Mouse (Mus musculus): Measurements from ENCODE around the gene Tmub2. TPM values are rescaled to one million over a fixed set of nuclear protein-coding genes. Genes with fewer than 3 reads are reported as not detected.
A peak's percentile ranks its signal among the peaks of the same experiment; 100 is the strongest.

The Tmub2 gene
- polyA plus RNA-seq, 1 experiment from 2014 or later = 83.3 TPM

DNA sequence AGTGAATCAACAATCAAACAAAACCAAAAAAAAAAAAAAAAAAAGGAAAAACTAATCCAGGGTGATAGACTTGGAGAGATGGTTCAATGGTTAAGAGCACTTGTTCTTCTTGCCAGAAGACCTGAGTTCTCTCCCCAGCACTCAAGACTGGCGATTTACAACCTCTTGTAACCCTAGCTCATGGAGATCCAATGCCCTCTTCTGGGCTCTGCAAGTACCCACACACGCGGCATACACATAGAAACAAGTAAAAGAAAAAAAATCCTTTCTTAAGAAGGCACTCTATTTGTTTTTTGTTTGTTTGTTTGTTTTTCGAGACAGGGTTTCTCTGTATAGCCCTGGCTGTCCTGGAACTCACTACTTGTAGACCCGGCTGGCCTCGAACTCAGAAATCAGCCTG is 809 bp upstream of the Tmub2 start:
- Histone ChIP-seq H3K9me3 (no peaks in the 10 kb centered on the region), H3K27ac (replicated peaks) (peak overlapping the region; percentile 90), H3K4me2 (peak overlapping the region; percentile 81), H3K27me3 (no peaks in the 10 kb centered on the region), H3K4me3 (peak overlapping the region; percentile 88), H3K4me1 (replicated peaks) (peaks cover 24% of the 10 kb centered on the region), H3K9ac (no peak overlapping the region), H3K36me3 (0 out of 2 replicates have a peak, but pooled peaks cover 6% of the 10 kb centered on the region)
- ATAC-seq (ENCODE audit: low FRiP score, low read depth) = no peak
- WGBS = 83% methylated on average over 6 of the region's 6 CpGs

DNA sequence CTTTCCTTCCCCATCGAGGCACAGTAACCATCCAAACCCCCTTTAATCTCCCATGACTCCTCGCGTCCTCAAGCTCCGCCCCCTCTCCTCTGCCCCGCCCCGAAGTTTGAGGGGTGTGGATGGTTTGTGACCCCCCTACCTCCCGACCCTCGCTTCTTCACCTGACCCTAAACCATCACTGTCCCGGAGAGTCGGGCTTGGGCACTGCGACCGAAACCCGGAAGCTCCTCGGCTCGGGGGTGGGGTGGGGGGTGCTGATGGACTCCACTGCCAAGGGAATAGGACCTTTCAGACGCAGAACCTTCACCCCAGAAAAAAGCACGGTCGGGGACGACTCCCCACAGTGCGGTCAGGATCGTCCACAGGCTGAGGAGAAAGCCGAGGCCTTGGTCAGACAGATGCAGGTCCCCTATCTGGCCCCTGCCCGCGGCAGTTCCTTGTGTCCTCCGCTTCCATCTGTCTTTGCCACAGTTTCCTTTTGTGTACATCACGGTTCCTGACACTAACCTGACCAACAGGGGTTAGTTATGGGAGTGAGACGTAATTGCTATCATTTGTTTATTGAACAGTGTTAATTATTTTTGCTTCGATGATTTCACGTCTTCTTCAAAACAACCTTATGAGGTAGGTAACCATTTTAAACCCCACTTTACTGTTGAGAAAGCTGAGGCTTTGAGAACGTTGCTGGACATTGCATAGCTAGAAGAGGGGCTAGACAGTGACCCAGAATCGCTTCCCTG is 534 bp downstream of the Tmub2 start:
- H3K4me3 ChIP-seq = peak overlapping the region; percentile 88
- peak overlapping the region; percentile 83 for H3K9ac ChIP-seq
- peak overlapping the region; percentile 90 for H3K27ac ChIP-seq (replicated peaks)
- peak overlapping the region; percentile 81 for H3K4me2 ChIP-seq
- no peaks in the 10 kb centered on the region for H3K27me3 ChIP-seq
- peaks cover 26% of the 10 kb centered on the region for H3K4me1 ChIP-seq (replicated peaks)
- H3K36me3 ChIP-seq = 0 out of 2 replicates have a peak, but pooled peaks cover 7% of the 10 kb centered on the region
- no peaks in the 10 kb centered on the region for H3K9me3 ChIP-seq
- WGBS = 6% methylated on average over 31 of the region's 31 CpGs
- peak; percentile 74 for ATAC-seq (ENCODE audit: low FRiP score, low read depth)

DNA sequence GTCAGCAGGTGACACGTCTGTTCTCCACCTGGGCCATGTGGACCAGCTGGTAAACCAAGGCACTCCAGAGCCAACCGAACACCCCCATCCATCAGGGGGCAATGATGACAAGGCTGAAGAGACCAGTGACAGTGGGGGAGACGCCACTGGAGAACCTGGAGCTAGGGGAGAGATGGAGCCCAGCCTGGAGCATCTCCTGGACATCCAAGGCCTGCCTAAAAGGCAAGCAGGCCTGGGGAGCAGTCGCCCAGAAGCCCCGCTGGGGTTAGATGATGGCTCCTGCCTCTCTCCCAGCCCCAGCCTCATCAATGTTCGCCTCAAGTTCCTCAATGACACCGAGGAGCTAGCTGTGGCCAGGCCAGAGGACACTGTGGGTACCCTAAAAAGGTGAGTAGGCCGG is 2.8 kb downstream of the Tmub2 start:
- no peak overlapping the region for H3K4me3 ChIP-seq
- no peak overlapping the region for H3K27ac ChIP-seq (replicated peaks)
- H3K36me3 ChIP-seq = peaks cover 29% of the 10 kb centered on the region
- 84% methylated on average over 8 of the region's 8 CpGs for WGBS
- ATAC-seq (ENCODE audit: low FRiP score, low read depth) = no peak
- H3K27me3 ChIP-seq = no peaks in the 10 kb centered on the region
- H3K4me1 ChIP-seq (replicated peaks) = peaks cover 26% of the 10 kb centered on the region
- H3K9me3 ChIP-seq = no peaks in the 10 kb centered on the region
- H3K9ac ChIP-seq = no peak overlapping the region
- no peak overlapping the region for H3K4me2 ChIP-seq

DNA sequence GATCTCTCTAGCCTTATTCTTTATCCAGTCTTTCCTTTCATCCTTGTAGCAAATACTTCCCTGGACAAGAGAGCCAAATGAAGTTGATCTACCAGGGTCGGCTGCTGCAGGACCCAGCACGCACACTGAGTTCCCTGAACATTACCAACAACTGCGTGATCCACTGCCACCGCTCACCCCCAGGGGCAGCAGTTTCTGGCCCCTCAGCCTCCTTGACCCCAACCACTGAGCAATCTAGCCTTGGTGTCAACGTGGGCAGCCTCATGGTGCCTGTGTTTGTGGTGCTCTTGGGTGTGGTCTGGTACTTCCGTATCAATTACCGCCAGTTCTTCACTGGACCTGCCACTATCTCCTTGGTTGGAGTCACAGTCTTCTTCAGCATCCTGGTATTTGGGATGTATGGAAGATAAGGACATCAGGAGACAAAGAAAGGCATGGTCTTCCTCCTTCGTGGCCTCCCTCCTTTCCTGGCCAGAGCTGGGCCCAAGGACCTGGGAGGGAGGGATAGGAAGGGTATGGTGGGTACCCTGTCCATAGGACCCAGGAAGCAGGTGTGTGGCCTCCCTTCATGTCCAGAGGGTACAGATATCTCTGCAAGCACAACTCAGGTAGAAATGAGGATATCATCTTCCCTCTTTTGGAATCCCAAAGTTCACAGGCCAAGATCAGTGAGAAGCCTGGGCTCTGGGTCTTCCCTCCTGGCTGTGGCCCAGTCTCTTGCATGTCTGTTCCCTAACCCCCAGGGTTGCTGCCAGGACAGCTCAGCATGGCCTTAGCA is 3.5 kb downstream of the Tmub2 start:
- 82% methylated on average over 8 of the region's 8 CpGs for WGBS
- Histone ChIP-seq H3K9ac (no peak overlapping the region), H3K27ac (replicated peaks) (no peak overlapping the region), H3K27me3 (no peaks in the 10 kb centered on the region), H3K9me3 (no peaks in the 10 kb centered on the region), H3K4me2 (no peak overlapping the region), H3K4me1 (replicated peaks) (peaks cover 26% of the 10 kb centered on the region), H3K36me3 (peaks cover 36% of the 10 kb centered on the region), H3K4me3 (no peak overlapping the region)
- no peak for ATAC-seq (ENCODE audit: low FRiP score, low read depth)

DNA sequence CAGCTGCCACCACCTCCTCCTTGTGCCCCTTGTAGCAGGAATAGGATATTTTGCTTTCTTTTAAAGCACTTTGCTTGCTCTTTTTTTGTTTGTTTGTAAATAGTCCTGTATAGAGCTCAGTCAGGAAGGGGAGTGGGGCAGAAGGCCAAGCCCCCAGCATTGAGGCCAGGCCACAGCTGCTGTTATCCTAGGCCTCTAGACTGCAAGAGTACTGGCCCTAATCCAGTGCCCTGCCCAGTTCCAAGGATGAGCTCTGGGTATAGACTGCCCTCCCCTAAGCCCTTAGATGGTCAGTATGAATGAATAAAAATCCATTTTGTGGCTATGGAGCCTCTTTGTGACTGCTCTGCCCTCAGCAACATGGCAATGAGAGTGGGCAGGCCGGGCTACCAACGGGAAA is 4.2 kb downstream of the Tmub2 start:
- no peak overlapping the region for H3K9ac ChIP-seq
- H3K36me3 ChIP-seq = peaks cover 40% of the 10 kb centered on the region
- 81% methylated on average over 2 of the region's 2 CpGs for WGBS

DNA sequence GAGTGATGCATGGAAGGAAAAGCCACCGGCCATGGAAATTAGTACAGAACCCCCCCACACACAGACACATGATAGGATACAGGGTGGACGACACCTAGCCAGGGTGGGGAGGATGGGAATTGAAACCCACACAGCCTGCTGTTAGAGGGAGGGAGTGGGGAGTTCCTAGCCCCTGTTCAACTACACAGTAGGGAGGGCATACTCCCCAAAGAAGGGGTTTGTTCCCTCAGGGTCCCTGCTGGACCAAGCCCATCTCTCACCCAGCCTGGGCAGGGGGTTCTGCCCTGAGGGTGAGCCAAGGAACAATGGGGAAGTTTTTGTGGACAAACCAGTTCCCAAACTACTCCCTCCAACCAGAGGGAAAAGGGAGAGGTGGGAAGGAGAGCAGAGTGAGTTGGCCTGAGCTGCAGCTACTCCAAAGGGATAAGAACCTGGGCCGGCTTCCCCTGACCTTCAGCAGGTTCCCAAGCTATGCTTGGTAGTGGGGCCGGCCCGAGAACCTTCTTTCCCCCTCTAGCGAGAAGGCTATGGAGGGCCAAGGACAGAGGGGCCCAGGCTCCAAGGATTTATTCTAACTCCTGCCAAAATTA is 4.9 kb downstream of the Tmub2 start:
- Histone ChIP-seq H3K9me3 (no peaks in the 10 kb centered on the region), H3K9ac (no peak overlapping the region), H3K36me3 (peaks cover 40% of the 10 kb centered on the region), H3K27ac (replicated peaks) (no peak overlapping the region), H3K4me1 (replicated peaks) (peaks cover 33% of the 10 kb centered on the region), H3K27me3 (no peaks in the 10 kb centered on the region), H3K4me2 (no peak overlapping the region), H3K4me3 (no peak overlapping the region)
- 62% methylated on average over 6 of the region's 6 CpGs for WGBS
- no peak for ATAC-seq (ENCODE audit: low FRiP score, low read depth)

More for the DNA sequence above, 4.2 kb downstream of the Tmub2 start:
- Histone ChIP-seq H3K4me1 (replicated peaks) (peaks cover 26% of the 10 kb centered on the region), H3K27me3 (no peaks in the 10 kb centered on the region), H3K9me3 (no peaks in the 10 kb centered on the region), H3K27ac (replicated peaks) (no peak overlapping the region), H3K4me2 (no peak overlapping the region), H3K4me3 (no peak overlapping the region)
- no peak for ATAC-seq (ENCODE audit: low FRiP score, low read depth)

DNA sequence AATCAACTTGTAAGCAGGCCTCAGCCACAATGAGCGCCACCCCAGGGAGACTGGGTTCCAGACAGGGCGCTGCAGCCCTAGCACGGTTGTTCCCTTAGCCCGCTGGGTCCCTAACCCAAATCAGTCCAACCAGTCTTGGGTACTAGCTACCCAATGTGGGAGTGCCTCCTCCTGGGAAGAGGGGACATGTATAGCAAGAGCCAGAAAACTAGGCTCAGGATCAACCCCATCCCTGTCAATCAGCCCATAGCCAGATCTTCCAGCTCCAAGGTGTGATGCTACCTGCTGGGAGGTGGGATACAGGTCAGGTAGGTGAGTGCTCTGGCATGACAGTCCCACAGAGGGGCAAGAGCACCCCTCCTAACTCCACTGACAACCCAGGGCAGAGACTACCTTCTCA is 5.4 kb downstream of the Tmub2 start:
- no peak for ATAC-seq (ENCODE audit: low FRiP score, low read depth)
- no peaks in the 10 kb centered on the region for H3K27me3 ChIP-seq
- H3K9me3 ChIP-seq = no peaks in the 10 kb centered on the region
- peaks cover 40% of the 10 kb centered on the region for H3K36me3 ChIP-seq
- no peak overlapping the region for H3K4me2 ChIP-seq
- 82% methylated on average over 4 of the region's 4 CpGs for WGBS
- H3K4me3 ChIP-seq = no peak overlapping the region
- no peak overlapping the region for H3K9ac ChIP-seq
- H3K27ac ChIP-seq (replicated peaks) = no peak overlapping the region
- H3K4me1 ChIP-seq (replicated peaks) = peaks cover 39% of the 10 kb centered on the region

DNA sequence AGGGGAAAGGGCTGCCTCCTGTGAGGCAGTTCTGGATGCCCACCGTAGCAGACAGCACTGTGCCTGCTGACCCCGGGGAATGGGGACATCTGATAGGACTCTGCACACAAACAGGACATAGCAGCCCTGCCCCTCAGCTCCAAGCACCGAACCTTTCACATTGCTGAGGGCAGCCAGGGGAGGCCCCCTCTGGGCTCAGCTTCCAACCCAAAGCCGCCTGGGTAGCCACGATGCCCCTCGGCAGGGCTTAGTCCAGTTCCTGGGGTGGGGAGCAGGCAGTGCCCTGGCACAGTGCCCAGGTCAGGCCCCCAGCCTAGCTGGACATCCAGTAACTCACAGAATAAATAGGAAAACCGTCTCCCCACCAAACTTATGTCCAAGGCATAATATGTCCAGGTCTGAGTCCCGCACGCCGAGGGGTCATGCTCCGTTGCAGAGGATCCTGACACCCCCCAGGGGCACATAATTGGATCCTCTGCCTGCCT is 6.4 kb downstream of the Tmub2 start:
- Histone ChIP-seq H3K9ac (no peak overlapping the region), H3K9me3 (no peaks in the 10 kb centered on the region), H3K36me3 (peaks cover 40% of the 10 kb centered on the region), H3K27me3 (no peaks in the 10 kb centered on the region), H3K4me1 (replicated peaks) (peaks cover 36% of the 10 kb centered on the region), H3K4me3 (no peak overlapping the region), H3K27ac (replicated peaks) (no peak overlapping the region), H3K4me2 (no peak overlapping the region)
- WGBS = 86% methylated on average over 11 of the region's 11 CpGs
- no peak for ATAC-seq (ENCODE audit: low FRiP score, low read depth)

DNA sequence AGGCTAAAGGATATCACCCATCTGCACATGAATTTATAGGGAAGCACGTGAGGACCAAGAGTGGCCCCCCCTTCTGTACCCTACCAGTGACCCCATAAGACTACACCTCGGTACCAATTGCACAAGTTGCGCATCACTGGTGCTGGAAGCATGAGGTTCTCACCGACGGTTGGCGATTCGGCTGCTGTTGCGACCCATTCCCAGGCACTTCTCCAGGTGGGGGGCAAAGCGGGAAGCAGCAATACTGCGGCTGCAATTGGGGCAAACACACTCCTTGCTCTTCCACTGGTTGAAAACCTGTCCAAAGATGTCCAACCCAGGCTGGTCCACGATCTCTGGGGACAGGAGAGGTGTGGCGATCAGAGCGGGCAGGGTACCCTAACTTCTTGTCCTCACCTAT is 9.2 kb downstream of the Tmub2 start:
- no peak overlapping the region for H3K27ac ChIP-seq (replicated peaks)
- no peak for ATAC-seq (ENCODE audit: low FRiP score, low read depth)
- no peaks in the 10 kb centered on the region for H3K9me3 ChIP-seq
- 96% methylated on average over 13 of the region's 13 CpGs for WGBS
- H3K36me3 ChIP-seq = peaks cover 34% of the 10 kb centered on the region
- 0 out of 2 replicates have a peak overlapping the region, but pooled peaks have one; percentile 93 for H3K4me2 ChIP-seq
- H3K27me3 ChIP-seq = no peaks in the 10 kb centered on the region
- 0 out of 2 replicates have a peak overlapping the region, but pooled peaks have one; percentile 90 for H3K9ac ChIP-seq
- H3K4me1 ChIP-seq (replicated peaks) = peaks cover 27% of the 10 kb centered on the region
- no peak overlapping the region for H3K4me3 ChIP-seq

DNA sequence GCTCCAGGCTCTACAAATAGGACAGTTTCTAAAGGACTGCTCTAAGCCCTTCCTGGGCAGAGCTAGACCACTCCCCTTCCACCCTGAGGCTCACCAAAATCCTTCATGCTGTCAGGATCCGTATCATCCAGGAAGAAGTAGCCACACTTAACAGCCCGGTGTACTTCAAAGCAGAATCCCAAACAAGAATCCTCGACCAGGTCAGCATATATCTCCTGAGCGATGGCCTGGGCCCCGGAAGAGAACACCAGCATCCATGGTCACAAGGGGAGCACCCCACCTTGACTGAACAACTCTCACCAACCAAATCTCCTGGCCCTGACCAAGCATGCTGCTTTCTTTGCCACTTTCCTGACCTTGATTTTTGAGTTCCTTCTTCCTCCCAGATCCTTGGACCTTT is 9.7 kb downstream of the Tmub2 start:
- ATAC-seq (ENCODE audit: low FRiP score, low read depth) = no peak
- 78% methylated on average over 5 of the region's 5 CpGs for WGBS
- Histone ChIP-seq H3K27me3 (no peaks in the 10 kb centered on the region), H3K27ac (replicated peaks) (peak overlapping the region; percentile 99), H3K4me3 (peak overlapping the region; percentile 89; the same call in 1 of the 2 replicates), H3K9me3 (no peaks in the 10 kb centered on the region), H3K4me1 (replicated peaks) (peaks cover 25% of the 10 kb centered on the region), H3K36me3 (peaks cover 34% of the 10 kb centered on the region), H3K9ac (peak overlapping the region; percentile 90; the same call in 1 of the 2 replicates), H3K4me2 (peak overlapping the region; percentile 93)

DNA sequence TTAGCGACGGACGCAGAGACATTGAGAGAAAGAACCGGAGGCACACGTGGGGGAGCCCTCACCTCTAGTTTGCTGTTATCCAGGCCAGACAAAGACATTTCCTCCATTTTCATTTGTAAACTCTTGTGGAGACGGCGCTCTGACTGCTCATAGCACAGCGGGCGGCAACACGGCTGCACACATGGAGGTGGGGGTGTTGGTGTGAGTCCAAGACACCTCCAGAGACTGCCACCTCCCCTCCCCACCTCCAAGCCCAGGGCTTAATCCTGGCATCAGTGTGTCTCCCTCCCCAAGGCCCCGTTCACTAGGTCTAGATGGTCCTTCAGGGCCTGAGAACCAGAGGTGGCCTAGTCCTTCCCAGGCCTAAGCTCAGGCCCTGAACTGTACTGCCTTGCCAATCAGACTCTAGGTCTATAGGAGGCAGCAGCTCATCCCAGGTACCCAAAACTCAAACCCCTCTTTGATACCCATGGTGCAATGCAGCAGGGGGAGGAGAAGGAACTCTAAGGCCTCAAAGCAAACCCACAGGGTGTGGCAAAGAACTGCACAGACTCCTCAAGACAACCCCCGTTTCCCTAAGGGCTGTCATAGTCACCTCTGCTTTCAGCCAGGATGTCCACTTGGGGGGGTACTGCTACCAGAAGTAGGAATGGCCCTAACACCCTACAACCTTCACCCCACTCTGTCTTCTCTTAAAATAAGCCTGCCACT is 10.3 kb downstream of the Tmub2 start:
- ATAC-seq (ENCODE audit: low FRiP score, low read depth) = no peak; the same call in 1 of the 2 replicates
- WGBS = 49% methylated on average over 12 of the region's 12 CpGs
- H3K4me1 ChIP-seq (replicated peaks) = peaks cover 25% of the 10 kb centered on the region
- no peaks in the 10 kb centered on the region for H3K9me3 ChIP-seq
- no peaks in the 10 kb centered on the region for H3K27me3 ChIP-seq
- H3K4me3 ChIP-seq = peak overlapping the region; percentile 89
- peak overlapping the region; percentile 93 for H3K4me2 ChIP-seq
- peaks cover 34% of the 10 kb centered on the region for H3K36me3 ChIP-seq
- H3K27ac ChIP-seq (replicated peaks) = peak overlapping the region; percentile 99
- H3K9ac ChIP-seq = peak overlapping the region; percentile 90

Measured in hindbrain, embryonic 15.5 days (tissue).